Mouse (Mus musculus) forebrain, embryonic 11.5 days (tissue): ENCODE results near the gene Trappc6a. TPM values are rescaled to one million over a fixed set of nuclear protein-coding genes. Genes with fewer than 3 reads are reported as not detected.

Experiments used
- ATAC-seq: fragments of 200-750 bp; cut with Nextera tagmentation; replicated peaks from 2 replicates; pipeline ENCODE4 v1.8.0; 2017; ENCODE audit warnings: moderate TSS enrichment; ENCODE audit not compliant: low FRiP score
- DNase-seq: peaks from one replicate; pipeline ENCODE4 v3.0.0-alpha.2; 2017; ENCODE audit warnings: low spot score
- H3K27ac ChIP-seq: fragments of 300-500 bp; sonication (generic); 2 replicates; pipeline ENCODE4 v1.5.1; 2014; ENCODE audit warnings: low read depth, low read length
- H3K27me3 ChIP-seq: fragments of 300-500 bp; sonication (generic); 2 replicates; pipeline ENCODE4 v1.6.1; 2014; ENCODE audit warnings: mild to moderate bottlenecking, low read length, mixed read lengths; ENCODE audit not compliant: control insufficient read depth, insufficient read depth
- H3K36me3 ChIP-seq: fragments of 300-500 bp; sonication (generic); 2 replicates; pipeline ENCODE4 v1.6.1; 2014; ENCODE audit warnings: mild to moderate bottlenecking, low read length, moderate library complexity, mixed read lengths; ENCODE audit not compliant: control insufficient read depth, insufficient read depth
- H3K4me1 ChIP-seq: fragments of 300-500 bp; sonication (generic); replicated peaks from 2 replicates; pipeline ENCODE4 v1.6.1; 2014; ENCODE audit warnings: low read length, mixed read lengths; ENCODE audit not compliant: control insufficient read depth, insufficient read depth
- H3K4me2 ChIP-seq: fragments of 300-500 bp; sonication (generic); 2 replicates; pipeline ENCODE4 v1.6.1; 2014; ENCODE audit warnings: low read depth, mild to moderate bottlenecking, low read length, moderate library complexity, mixed read lengths; ENCODE audit not compliant: severe bottlenecking
- H3K4me3 ChIP-seq: fragments of 300-500 bp; sonication (generic); 2 replicates; pipeline ENCODE4 v1.5.1; 2014; ENCODE audit warnings: low read depth, low read length
- H3K9ac ChIP-seq: fragments of 300-500 bp; sonication (generic); 2 replicates; pipeline ENCODE4 v1.6.1; 2014; ENCODE audit warnings: low read length
- H3K9me3 ChIP-seq: fragments of 300-500 bp; sonication (generic); 2 replicates; pipeline ENCODE4 v1.6.1; 2016; ENCODE audit warnings: low read length, mixed read lengths; ENCODE audit not compliant: control insufficient read depth
- whole genome bisulfite sequencing: fragments of 180-500 bp; shearing (Covaris S2); extraction: QIAGEN DNeasy Blood & Tissue Kit; methylation state at CpG from one replicate; pipeline ENCODE4 v1.1.7; 2014; 5-methylcytosine and 5-hydroxymethylcytosine counted together
- polyA plus RNA-seq: library from polyadenylated mRNA; unstranded; fragments of >200 nt; fragmentation: Nextera tagmentation; extraction: Ambion mirVana; gene quantifications from 2 replicates; pipeline ENCODE4 v1.2.1, GENCODE M21; 2014

Trappc6a gene
- polyA plus RNA-seq, 1 experiment from 2014 or later: 43.7 TPM

DNA sequence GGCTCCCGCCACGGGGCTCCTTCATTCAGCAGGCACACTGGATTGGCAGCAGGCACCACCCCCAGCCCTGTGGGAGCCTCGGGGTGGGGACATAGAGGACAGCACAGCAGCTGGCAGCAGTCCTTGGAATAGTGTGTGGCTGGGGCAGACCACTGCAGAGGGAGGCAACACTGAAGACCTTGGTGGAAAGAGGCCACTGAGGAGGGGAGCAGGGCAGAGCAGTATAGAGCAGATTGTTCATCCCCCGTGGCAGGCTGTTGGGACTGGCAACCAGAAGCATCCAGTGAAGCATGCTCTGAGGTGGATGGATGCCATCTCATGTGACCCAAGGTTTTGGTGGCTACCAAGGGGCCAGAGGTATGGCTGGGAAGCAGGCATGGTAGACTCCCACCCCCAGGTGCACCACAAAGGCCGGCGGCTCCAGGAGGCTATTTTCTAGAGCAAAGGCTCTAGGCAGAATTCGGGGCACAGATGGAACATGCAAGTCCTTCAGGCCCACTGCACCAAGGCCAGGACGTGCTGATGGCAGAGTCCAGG is 34.0 kb downstream of the Trappc6a start:
- DNase-seq (no peak), ATAC-seq (peak; percentile 75)
- Histone ChIP-seq H3K9ac (no peak overlapping the region), H3K4me1 (peaks cover 8% of the 10 kb centered on the region; the same call in 1 of the 2 replicates), H3K4me3 (no peak overlapping the region), H3K9me3 (no peaks in the 10 kb centered on the region), H3K4me2 (no peak overlapping the region), H3K27ac (no peak overlapping the region), H3K27me3 (no peaks in the 10 kb centered on the region), H3K36me3 (no peaks in the 10 kb centered on the region)
- 64% methylated on average over 8 of the region's 8 CpGs for WGBS

GRCm38 (mm10) chr7:19543584-19543983 is 35.4 kb downstream of the Trappc6a start:
- ATAC-seq (no peak), DNase-seq (no peak)
- H3K36me3 ChIP-seq: no peaks in the 10 kb centered on the region
- H3K9ac ChIP-seq: no peak overlapping the region
- H3K27ac ChIP-seq: no peak overlapping the region
- 59% methylated on average over 6 of the region's 6 CpGs for WGBS
- H3K4me3 ChIP-seq: no peak overlapping the region
- no peaks in the 10 kb centered on the region for H3K9me3 ChIP-seq
- H3K27me3 ChIP-seq: no peaks in the 10 kb centered on the region
- no peak overlapping the region for H3K4me2 ChIP-seq
- H3K4me1 ChIP-seq: peaks cover 8% of the 10 kb centered on the region; the same call in 1 of the 2 replicates

DNA sequence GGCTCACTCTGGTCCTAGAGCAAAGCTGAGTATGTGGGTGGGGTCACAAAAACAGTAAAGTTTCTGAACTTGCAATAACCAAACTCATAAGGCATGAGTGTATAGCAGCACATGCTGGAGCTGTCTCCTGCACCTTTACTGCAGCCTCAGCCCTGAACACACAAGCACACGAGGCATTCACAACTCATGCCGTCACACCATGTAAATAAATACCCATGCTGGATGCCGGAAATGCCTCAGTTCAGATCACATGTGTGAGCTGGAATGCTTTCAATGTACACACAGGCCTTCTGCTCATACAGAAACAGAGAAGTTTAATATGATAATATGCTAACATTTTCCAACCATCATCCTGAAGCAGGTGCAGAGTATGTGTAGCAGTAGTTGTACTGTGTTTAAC is 37.8 kb downstream of the Trappc6a start:
- no peak overlapping the region for H3K4me3 ChIP-seq
- no peaks in the 10 kb centered on the region for H3K36me3 ChIP-seq
- no peak overlapping the region for H3K9ac ChIP-seq
- peaks cover 8% of the 10 kb centered on the region; the same call in 1 of the 2 replicates for H3K4me1 ChIP-seq
- H3K9me3 ChIP-seq: no peaks in the 10 kb centered on the region
- no peak for ATAC-seq
- H3K27ac ChIP-seq: no peak overlapping the region
- 80% methylated on average over 3 of the region's 3 CpGs for WGBS
- DNase-seq: no peak
- no peak overlapping the region for H3K4me2 ChIP-seq
- no peaks in the 10 kb centered on the region for H3K27me3 ChIP-seq

DNA sequence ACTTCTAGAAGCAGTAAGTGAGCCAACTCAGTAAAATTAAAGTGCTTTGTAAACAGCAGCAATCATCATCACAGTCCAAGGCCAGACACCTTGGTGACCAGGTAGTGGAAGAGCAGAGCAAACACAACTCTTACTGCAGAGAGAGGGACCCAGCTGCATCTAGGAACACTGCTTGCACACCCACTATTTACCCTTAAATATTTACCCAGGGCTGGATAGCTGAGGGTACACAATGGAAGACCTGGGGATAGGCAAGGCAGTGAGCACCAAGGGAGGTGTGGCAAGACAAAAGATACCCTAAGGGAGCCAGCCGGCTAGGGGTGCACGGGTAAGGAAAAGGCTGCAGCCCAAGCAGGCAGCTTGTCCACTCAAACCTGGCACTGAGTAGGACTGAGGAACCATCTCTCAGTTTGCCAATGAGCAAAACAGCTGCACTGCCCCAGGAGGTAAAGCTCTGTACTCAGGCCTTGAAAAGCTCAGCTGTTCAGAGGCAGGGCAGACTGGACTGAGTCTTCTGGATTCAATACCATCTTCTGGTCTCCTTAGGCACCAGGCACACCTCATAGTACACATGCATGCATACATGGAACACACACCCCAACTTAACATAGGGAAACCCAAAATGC is 39.3 kb downstream of the Trappc6a start:
- Histone ChIP-seq H3K27me3 (no peaks in the 10 kb centered on the region), H3K4me3 (no peak overlapping the region), H3K4me1 (no peaks in the 10 kb centered on the region), H3K9me3 (no peaks in the 10 kb centered on the region), H3K9ac (no peak overlapping the region), H3K27ac (no peak overlapping the region), H3K36me3 (no peaks in the 10 kb centered on the region; the same call in 1 of the 2 replicates), H3K4me2 (no peak overlapping the region)
- no peak for DNase-seq
- 57% methylated on average over 2 of the region's 2 CpGs for WGBS
- no peak for ATAC-seq

DNA sequence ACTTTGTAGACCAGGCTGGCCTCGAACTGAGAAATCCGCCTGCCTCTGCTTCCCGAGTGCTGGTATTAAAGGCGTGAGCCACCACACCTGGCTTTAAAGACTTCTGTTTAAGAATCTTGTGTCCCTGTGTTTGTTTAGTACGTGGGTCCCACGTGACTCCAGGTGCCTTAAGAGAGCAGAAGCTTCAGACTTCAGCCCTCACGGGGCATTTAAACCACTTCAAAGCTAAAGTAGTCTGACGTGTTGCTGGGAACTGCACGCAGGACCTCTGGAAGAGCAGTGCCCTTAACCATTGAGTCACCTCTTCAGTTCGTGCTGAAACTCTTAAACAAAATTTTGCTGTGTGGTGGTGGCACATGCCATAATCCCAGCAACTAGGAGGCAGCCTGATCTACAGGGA is 41.2 kb downstream of the Trappc6a start:
- no peak overlapping the region for H3K4me3 ChIP-seq
- no peaks in the 10 kb centered on the region; the same call in 1 of the 2 replicates for H3K36me3 ChIP-seq
- 89% methylated on average over 10 of the region's 10 CpGs for WGBS
- H3K9me3 ChIP-seq: no peaks in the 10 kb centered on the region
- H3K27me3 ChIP-seq: no peaks in the 10 kb centered on the region
- no peaks in the 10 kb centered on the region for H3K4me1 ChIP-seq
- ATAC-seq: no peak
- no peak overlapping the region for H3K27ac ChIP-seq
- no peak overlapping the region for H3K4me2 ChIP-seq
- H3K9ac ChIP-seq: no peak overlapping the region
- no peak for DNase-seq

- ATAC-seq (no peak), DNase-seq (no peak)
- WGBS: 90% methylated on average over 5 of the region's 5 CpGs
- Histone ChIP-seq H3K27ac (no peak overlapping the region), H3K27me3 (no peaks in the 10 kb centered on the region), H3K36me3 (no peaks in the 10 kb centered on the region; the same call in 1 of the 2 replicates), H3K9me3 (no peaks in the 10 kb centered on the region), H3K9ac (no peak overlapping the region), H3K4me3 (no peak overlapping the region), H3K4me2 (no peak overlapping the region), H3K4me1 (no peaks in the 10 kb centered on the region)
These were observed 43.4 kb downstream of the Trappc6a start for GRCm38 (mm10) chr7:19551634-19552033.

DNA sequence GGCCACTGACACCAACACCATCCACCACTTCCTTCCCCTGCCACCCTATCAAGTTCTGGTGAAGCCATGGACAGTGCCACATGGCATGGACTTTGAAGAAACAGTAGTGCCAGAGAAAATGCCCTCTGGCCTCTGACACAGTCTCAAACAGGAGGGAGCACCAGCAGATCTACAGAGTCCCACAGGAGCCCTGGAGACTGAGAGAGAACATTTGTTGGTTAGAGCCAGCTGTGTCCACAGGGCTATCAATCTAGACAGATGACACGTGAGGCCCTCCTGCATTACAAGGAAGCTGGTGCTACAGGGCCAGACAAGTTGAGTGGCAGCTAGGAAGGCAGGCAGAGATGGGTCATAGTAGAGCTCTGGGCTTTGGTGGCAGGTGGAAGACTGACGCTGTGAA is 44.2 kb downstream of the Trappc6a start:
- Histone ChIP-seq H3K4me2 (no peak overlapping the region), H3K4me3 (no peak overlapping the region), H3K9ac (no peak overlapping the region), H3K27ac (no peak overlapping the region), H3K9me3 (no peaks in the 10 kb centered on the region), H3K4me1 (no peaks in the 10 kb centered on the region), H3K27me3 (no peaks in the 10 kb centered on the region), H3K36me3 (no peaks in the 10 kb centered on the region; the same call in 1 of the 2 replicates)
- 86% methylated on average over 2 of the region's 2 CpGs for WGBS
- ATAC-seq (no peak), DNase-seq (no peak)

DNA sequence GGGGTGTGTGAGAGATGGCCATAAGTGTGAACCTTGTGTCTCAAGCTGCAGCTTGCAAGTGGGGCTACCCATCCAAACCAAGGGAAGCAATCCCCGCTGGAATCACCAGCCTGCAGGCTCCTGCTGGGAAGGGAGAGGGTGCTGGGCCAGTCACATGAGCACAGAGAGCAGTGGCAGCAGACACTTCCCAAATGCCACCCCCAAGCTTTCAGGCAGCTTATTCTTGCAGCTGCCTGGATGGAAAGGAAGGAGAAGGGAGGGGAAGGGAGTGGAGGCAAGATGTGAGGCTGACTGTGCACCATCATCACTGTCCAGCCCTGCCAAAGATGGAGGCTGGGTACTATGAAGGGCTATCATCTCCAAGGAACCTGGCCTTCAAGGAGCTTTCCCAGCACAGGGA is 46.0 kb downstream of the Trappc6a start:
- WGBS: 82% methylated on average over 1 of the region's 1 CpGs

GRCm38 (mm10) chr7:19557086-19557485 is 48.9 kb downstream of the Trappc6a start:
- ATAC-seq: no peak
- Histone ChIP-seq H3K36me3 (no peaks in the 10 kb centered on the region; the same call in 1 of the 2 replicates), H3K4me2 (no peak overlapping the region), H3K4me3 (no peak overlapping the region), H3K9me3 (no peaks in the 10 kb centered on the region), H3K27ac (no peak overlapping the region), H3K27me3 (no peaks in the 10 kb centered on the region), H3K9ac (no peak overlapping the region), H3K4me1 (peaks cover 10% of the 10 kb centered on the region)
- WGBS: 98% methylated on average over 2 of the region's 2 CpGs
- DNase-seq: no peak

More for the DNA sequence above, 46.0 kb downstream of the Trappc6a start:
- Histone ChIP-seq H3K4me1 (peaks cover 2% of the 10 kb centered on the region; the same call in 1 of the 2 replicates), H3K27ac (no peak overlapping the region), H3K4me3 (no peak overlapping the region), H3K4me2 (no peak overlapping the region), H3K9me3 (no peaks in the 10 kb centered on the region), H3K27me3 (no peaks in the 10 kb centered on the region), H3K9ac (no peak overlapping the region), H3K36me3 (no peaks in the 10 kb centered on the region; the same call in 1 of the 2 replicates)
- no peak for DNase-seq
- ATAC-seq: no peak
